Mouse (Mus musculus) kidney, postnatal 36 days (tissue): ENCODE data around the gene Pyurf.

ENCODE experiments used
- DNase-seq, 2 experiments: peaks; one replicate each; pipeline ENCODE4 v3.0.0; 2021 to 2022; ENCODE audit warnings: mixed read lengths in 2 of 2

Pyurf gene

GRCm38 (mm10) chr6:57691467-57692261 is at the start of gene Pyurf:
TSS of gene Pyurf (minus strand) at chr6:57692078.
- peak; percentile 93 to 95 for DNase-seq

GRCm38 (mm10) chr6:57721347-57721746 is 29.5 kb upstream of the Pyurf start:
- DNase-seq: no peak

- no peak for DNase-seq
These were observed 19.8 kb upstream of the Pyurf start for GRCm38 (mm10) chr6:57711726-57712125.

- no peak for DNase-seq
These were observed 14.8 kb upstream of the Pyurf start for GRCm38 (mm10) chr6:57706721-57707120.

GRCm38 (mm10) chr6:57703703-57704102 is 11.8 kb upstream of the Pyurf start:
- peak; percentile 15 to 18 for DNase-seq

- peak; percentile 97 to 98 for DNase-seq
These were observed 11.0 kb upstream of the Pyurf start for GRCm38 (mm10) chr6:57702743-57703499.

GRCm38 (mm10) chr6:57702376-57702742 is 10.5 kb upstream of the Pyurf start, which contains the start of gene Lancl2:
TSS of gene Lancl2 (plus strand) at chr6:57702540.
- peak in 1 of 2 experiments; percentile 63 for DNase-seq

GRCm38 (mm10) chr6:57701686-57702085 is 9.8 kb upstream of the Pyurf start:
- DNase-seq: no peak

- DNase-seq: no peak
These were observed 1.2 kb upstream of the Pyurf start for GRCm38 (mm10) chr6:57693116-57693515.

GRCm38 (mm10) chr6:57684156-57684555 is 7.7 kb downstream of the Pyurf start:
- no peak for DNase-seq

- DNase-seq: no peak
These were observed 30.6 kb downstream of the Pyurf start for GRCm38 (mm10) chr6:57661295-57661694.

GRCm38 (mm10) chr6:57647256-57647655 is 44.6 kb downstream of the Pyurf start:
- DNase-seq: no peak

- DNase-seq: peak; percentile 57 to 63
These were observed 50.1 kb downstream of the Pyurf start for GRCm38 (mm10) chr6:57641789-57642188.

- no peak for DNase-seq
These were observed 52.3 kb downstream of the Pyurf start for GRCm38 (mm10) chr6:57639531-57639930.
